Mouse (Mus musculus): ENCODE data around the gene Epha6. TPM values are rescaled to one million over a fixed set of nuclear protein-coding genes. Genes with fewer than 3 reads are reported as not detected.
A peak's percentile ranks its signal among the peaks of the same experiment; 100 is the strongest.

Gene Epha6
- total RNA-seq (2021): under 1 TPM; 0.23 to 0.40 TPM
- long read RNA-seq, experiment 1: 0 reads
- long read RNA-seq, experiment 2: 0 reads

- DNase-seq: peak; percentile 4
These were observed at the start of gene Epha6 for GRCm38 (mm10) chr16:60605061-60605831. Epha6 (minus strand) TSS chr16:60605531.

- DNase-seq: no peak
These were observed 46.4 kb upstream of the Epha6 start for GRCm38 (mm10) chr16:60651716-60652115.

GRCm38 (mm10) chr16:60628091-60628490 lies 22.8 kb upstream of the Epha6 start:
- no peak for DNase-seq

GRCm38 (mm10) chr16:60605832-60606583 lies 677 bp upstream of the Epha6 start:
- peak; percentile 23 for DNase-seq

- DNase-seq: no peak
These were observed 718 bp downstream of the Epha6 start for GRCm38 (mm10) chr16:60604613-60605012.

GRCm38 (mm10) chr16:60585322-60585721 lies 20.0 kb downstream of the Epha6 start:
- DNase-seq: no peak

- no peak for DNase-seq
These were observed 20.6 kb downstream of the Epha6 start for GRCm38 (mm10) chr16:60584695-60585094.

- no peak for DNase-seq
These were observed 34.8 kb downstream of the Epha6 start for GRCm38 (mm10) chr16:60570546-60570945.

- no peak for DNase-seq
These were observed 60.9 kb downstream of the Epha6 start for GRCm38 (mm10) chr16:60544385-60544784.

GRCm38 (mm10) chr16:60538233-60538632 lies 67.1 kb downstream of the Epha6 start:
- no peak for DNase-seq

GRCm38 (mm10) chr16:60509707-60510106 lies 95.6 kb downstream of the Epha6 start:
- DNase-seq: no peak

GRCm38 (mm10) chr16:60499567-60499966 lies 105.8 kb downstream of the Epha6 start:
- DNase-seq: no peak

GRCm38 (mm10) chr16:60475776-60476175 lies 129.6 kb downstream of the Epha6 start:
- no peak for DNase-seq

GRCm38 (mm10) chr16:60468200-60468785 lies 137.0 kb downstream of the Epha6 start:
- no peak for DNase-seq

- peak; percentile 4 for DNase-seq
These were observed 170.0 kb downstream of the Epha6 start for GRCm38 (mm10) chr16:60435283-60435682.

- no peak for DNase-seq
These were observed 171.1 kb downstream of the Epha6 start for GRCm38 (mm10) chr16:60434241-60434640.

GRCm38 (mm10) chr16:60395306-60395705 lies 210.0 kb downstream of the Epha6 start:
- no peak for DNase-seq

GRCm38 (mm10) chr16:60392961-60393360 lies 212.4 kb downstream of the Epha6 start:
- no peak for DNase-seq

GRCm38 (mm10) chr16:60375147-60375546 lies 230.2 kb downstream of the Epha6 start:
- no peak for DNase-seq

- DNase-seq: no peak
These were observed 321.4 kb downstream of the Epha6 start for GRCm38 (mm10) chr16:60283963-60284362.

- DNase-seq: no peak
These were observed 331.2 kb downstream of the Epha6 start for GRCm38 (mm10) chr16:60274109-60274508.

- no peak for DNase-seq
These were observed 338.7 kb downstream of the Epha6 start for GRCm38 (mm10) chr16:60266367-60267351.

Data from gastrocnemius, postnatal 10 days (tissue).